Mouse (Mus musculus): ENCODE results near the gene Jazf1. TPM values are rescaled to one million over a fixed set of nuclear protein-coding genes. Genes with fewer than 3 reads are reported as not detected.
A peak's percentile ranks its signal among the peaks of the same experiment; 100 is the strongest.

Gene Jazf1
- polyA plus RNA-seq, 1 experiment from 2014 or later, result 12.6 TPM

- Histone ChIP-seq H3K27ac (ENCODE audit: low read length) (no peak overlapping the region), H3K4me3 (ENCODE audit: low read length) (no peak overlapping the region), H3K9me3 (replicated peaks; ENCODE audit: control insufficient read depth, low read length) (no peaks in the 10 kb centered on the region), H3K36me3 (ENCODE audit: control insufficient read depth, insufficient read depth) (no peaks in the 10 kb centered on the region), H3K4me1 (ENCODE audit: control insufficient read depth, insufficient read depth, low read length) (no peaks in the 10 kb centered on the region), H3K27me3 (ENCODE audit: control insufficient read depth, insufficient read depth, low read length) (no peaks in the 10 kb centered on the region), H3K9ac (ENCODE audit: low read length) (no peak overlapping the region), H3K4me2 (ENCODE audit: low read depth, low read length) (no peak overlapping the region)
- ATAC-seq (replicated peaks; ENCODE audit: extremely low read depth, insufficient read depth, low FRiP score), result no peak; the same call in 1 of the 2 replicates
- 65% methylated on average over 5 of the region's 5 CpGs for WGBS
Observed at GRCm38 (mm10) chr6:52825535-52825934, 242.9 kb downstream of the Jazf1 start.

- 83% methylated on average over 3 of the region's 3 CpGs for WGBS
- no peaks in the 10 kb centered on the region for H3K4me1 ChIP-seq (ENCODE audit: control insufficient read depth, insufficient read depth, low read length)
- no peak overlapping the region for H3K4me3 ChIP-seq (ENCODE audit: low read length)
- H3K36me3 ChIP-seq (ENCODE audit: control insufficient read depth, insufficient read depth), result no peaks in the 10 kb centered on the region
- no peak for ATAC-seq (replicated peaks; ENCODE audit: extremely low read depth, insufficient read depth, low FRiP score)
- no peaks in the 10 kb centered on the region for H3K9me3 ChIP-seq (replicated peaks; ENCODE audit: control insufficient read depth, low read length)
- no peak overlapping the region for H3K27ac ChIP-seq (ENCODE audit: low read length)
- no peak overlapping the region for H3K4me2 ChIP-seq (ENCODE audit: low read depth, low read length)
- no peak overlapping the region for H3K9ac ChIP-seq (ENCODE audit: low read length)
- H3K27me3 ChIP-seq (ENCODE audit: control insufficient read depth, insufficient read depth, low read length), result no peaks in the 10 kb centered on the region
Observed at GRCm38 (mm10) chr6:52824977-52825482, 243.4 kb downstream of the Jazf1 start.

- H3K27ac ChIP-seq (ENCODE audit: low read length), result no peak overlapping the region
- H3K36me3 ChIP-seq (ENCODE audit: control insufficient read depth, insufficient read depth), result no peaks in the 10 kb centered on the region
- no peaks in the 10 kb centered on the region for H3K27me3 ChIP-seq (ENCODE audit: control insufficient read depth, insufficient read depth, low read length)
- no peak overlapping the region for H3K9ac ChIP-seq (ENCODE audit: low read length)
- no peak overlapping the region for H3K4me3 ChIP-seq (ENCODE audit: low read length)
- ATAC-seq (replicated peaks; ENCODE audit: extremely low read depth, insufficient read depth, low FRiP score), result no peak
- H3K4me1 ChIP-seq (ENCODE audit: control insufficient read depth, insufficient read depth, low read length), result no peaks in the 10 kb centered on the region
- WGBS, result 86% methylated on average over 7 of the region's 7 CpGs
- H3K9me3 ChIP-seq (replicated peaks; ENCODE audit: control insufficient read depth, low read length), result no peaks in the 10 kb centered on the region
- no peak overlapping the region for H3K4me2 ChIP-seq (ENCODE audit: low read depth, low read length)
Observed at GRCm38 (mm10) chr6:52823064-52823463, 245.4 kb downstream of the Jazf1 start.

GRCm38 (mm10) chr6:52822625-52823024 is 245.8 kb downstream of the Jazf1 start:
- no peak for ATAC-seq (replicated peaks; ENCODE audit: extremely low read depth, insufficient read depth, low FRiP score)
- no peaks in the 10 kb centered on the region for H3K4me1 ChIP-seq (ENCODE audit: control insufficient read depth, insufficient read depth, low read length)
- no peaks in the 10 kb centered on the region for H3K36me3 ChIP-seq (ENCODE audit: control insufficient read depth, insufficient read depth)
- H3K9me3 ChIP-seq (replicated peaks; ENCODE audit: control insufficient read depth, low read length), result no peaks in the 10 kb centered on the region
- WGBS, result 80% methylated on average over 2 of the region's 2 CpGs
- H3K9ac ChIP-seq (ENCODE audit: low read length), result no peak overlapping the region
- no peak overlapping the region for H3K27ac ChIP-seq (ENCODE audit: low read length)
- H3K4me3 ChIP-seq (ENCODE audit: low read length), result no peak overlapping the region
- H3K27me3 ChIP-seq (ENCODE audit: control insufficient read depth, insufficient read depth, low read length), result no peaks in the 10 kb centered on the region
- H3K4me2 ChIP-seq (ENCODE audit: low read depth, low read length), result no peak overlapping the region

GRCm38 (mm10) chr6:52819353-52819752 is 249.1 kb downstream of the Jazf1 start:
- Histone ChIP-seq H3K4me1 (ENCODE audit: control insufficient read depth, insufficient read depth, low read length) (peaks cover 4% of the 10 kb centered on the region; the same call in 1 of the 2 replicates), H3K4me2 (ENCODE audit: low read depth, low read length) (no peak overlapping the region), H3K27ac (ENCODE audit: low read length) (no peak overlapping the region), H3K27me3 (ENCODE audit: control insufficient read depth, insufficient read depth, low read length) (no peaks in the 10 kb centered on the region), H3K9me3 (replicated peaks; ENCODE audit: control insufficient read depth, low read length) (no peaks in the 10 kb centered on the region), H3K9ac (ENCODE audit: low read length) (no peak overlapping the region), H3K36me3 (ENCODE audit: control insufficient read depth, insufficient read depth) (no peaks in the 10 kb centered on the region), H3K4me3 (ENCODE audit: low read length) (no peak overlapping the region)
- no peak for ATAC-seq (replicated peaks; ENCODE audit: extremely low read depth, insufficient read depth, low FRiP score)
- 72% methylated on average over 8 of the region's 8 CpGs for WGBS

- Histone ChIP-seq H3K4me3 (ENCODE audit: low read length) (no peak overlapping the region), H3K4me2 (ENCODE audit: low read depth, low read length) (no peak overlapping the region), H3K36me3 (ENCODE audit: control insufficient read depth, insufficient read depth) (no peaks in the 10 kb centered on the region), H3K27me3 (ENCODE audit: control insufficient read depth, insufficient read depth, low read length) (no peaks in the 10 kb centered on the region), H3K4me1 (ENCODE audit: control insufficient read depth, insufficient read depth, low read length) (peaks cover 6% of the 10 kb centered on the region; the same call in 1 of the 2 replicates), H3K9me3 (replicated peaks; ENCODE audit: control insufficient read depth, low read length) (no peaks in the 10 kb centered on the region), H3K27ac (ENCODE audit: low read length) (no peak overlapping the region; the same call in 1 of the 2 replicates), H3K9ac (ENCODE audit: low read length) (no peak overlapping the region)
- 87% methylated on average over 4 of the region's 4 CpGs for WGBS
- ATAC-seq (replicated peaks; ENCODE audit: extremely low read depth, insufficient read depth, low FRiP score), result no peak
Observed at GRCm38 (mm10) chr6:52818041-52818440, 250.4 kb downstream of the Jazf1 start.

GRCm38 (mm10) chr6:52817203-52817874 is 251.1 kb downstream of the Jazf1 start:
- Histone ChIP-seq H3K4me2 (ENCODE audit: low read depth, low read length) (no peak overlapping the region), H3K9me3 (replicated peaks; ENCODE audit: control insufficient read depth, low read length) (no peaks in the 10 kb centered on the region), H3K4me3 (ENCODE audit: low read length) (no peak overlapping the region), H3K27ac (ENCODE audit: low read length) (peak overlapping the region; percentile 29; the same call in 1 of the 2 replicates), H3K4me1 (ENCODE audit: control insufficient read depth, insufficient read depth, low read length) (peaks cover 6% of the 10 kb centered on the region; the same call in 1 of the 2 replicates), H3K27me3 (ENCODE audit: control insufficient read depth, insufficient read depth, low read length) (no peaks in the 10 kb centered on the region), H3K36me3 (ENCODE audit: control insufficient read depth, insufficient read depth) (no peaks in the 10 kb centered on the region), H3K9ac (ENCODE audit: low read length) (no peak overlapping the region)
- WGBS, result 77% methylated on average over 10 of the region's 10 CpGs
- no peak for ATAC-seq (replicated peaks; ENCODE audit: extremely low read depth, insufficient read depth, low FRiP score)

- no peak overlapping the region for H3K4me2 ChIP-seq (ENCODE audit: low read depth, low read length)
- 86% methylated on average over 3 of the region's 3 CpGs for WGBS
- H3K27ac ChIP-seq (ENCODE audit: low read length), result no peak overlapping the region
- H3K36me3 ChIP-seq (ENCODE audit: control insufficient read depth, insufficient read depth), result no peaks in the 10 kb centered on the region
- peaks cover 4% of the 10 kb centered on the region; the same call in 1 of the 2 replicates for H3K4me1 ChIP-seq (ENCODE audit: control insufficient read depth, insufficient read depth, low read length)
- ATAC-seq (replicated peaks; ENCODE audit: extremely low read depth, insufficient read depth, low FRiP score), result no peak
- H3K4me3 ChIP-seq (ENCODE audit: low read length), result no peak overlapping the region
- no peaks in the 10 kb centered on the region for H3K9me3 ChIP-seq (replicated peaks; ENCODE audit: control insufficient read depth, low read length)
- no peaks in the 10 kb centered on the region for H3K27me3 ChIP-seq (ENCODE audit: control insufficient read depth, insufficient read depth, low read length)
- no peak overlapping the region for H3K9ac ChIP-seq (ENCODE audit: low read length)
Observed at GRCm38 (mm10) chr6:52805237-52805856, 263.1 kb downstream of the Jazf1 start.

GRCm38 (mm10) chr6:52802181-52802580 is 266.2 kb downstream of the Jazf1 start:
- no peaks in the 10 kb centered on the region for H3K27me3 ChIP-seq (ENCODE audit: control insufficient read depth, insufficient read depth, low read length)
- ATAC-seq (replicated peaks; ENCODE audit: extremely low read depth, insufficient read depth, low FRiP score), result peak; percentile 65; the same call in 1 of the 2 replicates
- WGBS, result 58% methylated on average over 9 of the region's 9 CpGs

More at GRCm38 (mm10) chr6:52802181-52802580, 266.2 kb downstream of the Jazf1 start:
- Histone ChIP-seq H3K9ac (ENCODE audit: low read length) (no peak overlapping the region; the same call in 1 of the 2 replicates), H3K4me1 (ENCODE audit: control insufficient read depth, insufficient read depth, low read length) (peaks cover 4% of the 10 kb centered on the region; the same call in 1 of the 2 replicates), H3K4me3 (ENCODE audit: low read length) (no peak overlapping the region), H3K27ac (ENCODE audit: low read length) (peak overlapping the region; percentile 52), H3K36me3 (ENCODE audit: control insufficient read depth, insufficient read depth) (no peaks in the 10 kb centered on the region), H3K4me2 (ENCODE audit: low read depth, low read length) (peak overlapping the region; percentile 39), H3K9me3 (replicated peaks; ENCODE audit: control insufficient read depth, low read length) (0 out of 2 replicates have a peak, but pooled peaks cover 4% of the 10 kb centered on the region)
